Mouse (Mus musculus): ENCODE results near the gene Mrpl2. TPM values are rescaled to one million over a fixed set of nuclear protein-coding genes. Genes with fewer than 3 reads are reported as not detected.
A peak's percentile ranks its signal among the peaks of the same experiment; 100 is the strongest.

Mrpl2 gene
- polyA plus RNA-seq, 1 experiment from 2014 or later: 88.4 TPM

DNA sequence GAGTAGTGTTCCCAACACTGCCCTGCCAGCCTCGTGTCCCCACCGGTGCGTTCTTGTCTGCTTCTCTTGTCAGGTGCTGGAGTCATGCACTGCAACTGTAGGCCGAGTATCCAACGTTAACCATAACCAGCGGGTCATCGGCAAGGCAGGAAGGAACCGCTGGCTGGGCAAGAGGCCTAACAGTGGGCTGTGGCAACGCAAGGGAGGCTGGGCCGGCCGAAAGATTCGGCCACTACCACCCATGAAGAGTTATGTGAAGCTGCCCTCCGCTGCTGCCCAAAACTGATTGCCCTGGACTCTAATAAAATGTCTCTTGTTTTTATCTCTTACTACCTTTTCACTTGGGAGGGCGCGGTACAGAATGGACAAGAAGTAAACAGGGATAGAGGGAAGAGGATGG, 3.8 kb downstream of the Mrpl2 start:
- peak overlapping the region; percentile 86 for H3K4me2 ChIP-seq (replicated peaks)
- no peak for ATAC-seq (ENCODE audit: low FRiP score, low read depth)
- H3K4me1 ChIP-seq: peaks cover 43% of the 10 kb centered on the region
- 38% methylated on average over 15 of the region's 15 CpGs for WGBS
- H3K36me3 ChIP-seq: peaks cover 32% of the 10 kb centered on the region
- no peaks in the 10 kb centered on the region for H3K9me3 ChIP-seq
- H3K27me3 ChIP-seq: no peaks in the 10 kb centered on the region
- H3K4me3 ChIP-seq: peak overlapping the region; percentile 69
- peak overlapping the region; percentile 90 for H3K27ac ChIP-seq (replicated peaks)
- H3K9ac ChIP-seq (replicated peaks): peak overlapping the region; percentile 91

DNA sequence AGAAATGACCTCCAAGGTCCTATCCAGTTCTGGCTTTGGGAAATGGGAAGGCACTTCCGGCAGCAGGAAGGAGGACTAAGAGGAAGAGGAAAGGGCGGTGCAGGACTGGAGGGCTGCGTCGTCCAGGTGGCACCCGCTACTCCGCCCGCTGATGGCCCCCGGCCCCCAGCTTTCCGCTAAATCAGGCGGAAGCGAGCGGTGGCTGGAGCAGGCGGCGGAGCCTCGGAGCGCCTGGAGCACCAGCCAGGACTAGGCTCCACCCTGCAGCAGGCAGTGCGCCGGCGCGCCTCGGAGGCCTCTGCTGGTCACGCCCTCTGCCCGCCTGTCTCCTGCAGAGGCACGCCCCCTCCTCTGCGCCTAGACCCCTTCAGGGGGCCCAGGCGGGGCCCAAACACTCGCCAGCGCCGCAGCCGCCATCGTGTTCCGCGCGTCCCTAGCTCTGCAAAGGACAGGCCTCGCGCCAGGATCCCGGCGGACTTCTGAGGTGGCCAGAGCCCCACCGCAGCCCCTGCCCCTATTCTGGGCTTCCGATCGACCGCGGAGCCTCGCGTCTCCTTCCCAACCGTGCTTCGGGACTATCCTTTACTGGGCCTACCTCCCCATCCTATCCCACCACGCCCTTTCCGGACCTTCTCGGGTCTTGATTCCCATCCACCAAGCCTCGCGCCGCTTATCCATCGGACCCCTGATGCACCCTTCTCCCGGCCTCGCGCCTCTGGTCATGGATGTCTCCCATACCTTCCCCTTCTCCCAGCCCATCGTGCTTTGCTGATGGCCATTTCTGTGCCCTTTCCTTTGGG, 4.4 kb downstream of the Mrpl2 start, which contains the start of gene Cul7:
Cul7 (plus strand) TSS at position 106 of the 800 bp plus-strand sequence.
- Histone ChIP-seq H3K4me1 (peaks cover 37% of the 10 kb centered on the region), H3K4me3 (peak within 1 kb of the TSS; percentile 69), H3K27me3 (no peaks in the 10 kb centered on the region), H3K4me2 (replicated peaks) (peak within 1 kb of the TSS; percentile 86), H3K9me3 (no peaks in the 10 kb centered on the region), H3K36me3 (peaks cover 36% of the 10 kb centered on the region), H3K27ac (replicated peaks) (peak within 1 kb of the TSS; percentile 90), H3K9ac (replicated peaks) (peak within 1 kb of the TSS; percentile 91)
- under 1% methylated on average over 58 of the region's 58 CpGs for WGBS
- peak; percentile 93 for ATAC-seq (ENCODE audit: low FRiP score, low read depth)

DNA sequence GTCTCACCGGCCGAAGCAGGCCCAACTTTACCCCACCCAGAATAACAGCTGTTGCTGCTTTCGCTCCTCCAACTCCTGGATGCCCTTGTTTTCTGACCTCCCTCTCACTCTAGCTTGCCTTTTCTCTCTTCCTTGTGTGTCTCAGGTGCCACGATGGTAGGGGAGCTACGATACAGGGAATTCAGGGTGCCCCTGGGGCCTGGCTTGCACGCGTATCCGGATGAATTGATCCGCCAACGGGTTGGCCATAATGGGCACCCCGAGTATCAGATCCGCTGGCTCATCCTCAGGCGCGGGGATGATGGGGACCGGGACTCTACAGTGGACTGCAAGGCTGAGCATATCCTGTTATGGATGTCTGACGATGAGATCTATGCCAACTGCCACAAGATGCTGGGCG, 5.3 kb downstream of the Mrpl2 start:
- Histone ChIP-seq H3K27me3 (no peaks in the 10 kb centered on the region), H3K4me1 (peaks cover 37% of the 10 kb centered on the region), H3K9me3 (no peaks in the 10 kb centered on the region), H3K36me3 (peaks cover 45% of the 10 kb centered on the region), H3K4me2 (replicated peaks) (peak overlapping the region; percentile 86), H3K27ac (replicated peaks) (peak overlapping the region; percentile 90; the same call in 1 of the 2 replicates), H3K4me3 (peak overlapping the region; percentile 69), H3K9ac (replicated peaks) (peak overlapping the region; percentile 91)
- no peak for ATAC-seq (ENCODE audit: low FRiP score, low read depth)
- WGBS: 83% methylated on average over 17 of the region's 17 CpGs

DNA sequence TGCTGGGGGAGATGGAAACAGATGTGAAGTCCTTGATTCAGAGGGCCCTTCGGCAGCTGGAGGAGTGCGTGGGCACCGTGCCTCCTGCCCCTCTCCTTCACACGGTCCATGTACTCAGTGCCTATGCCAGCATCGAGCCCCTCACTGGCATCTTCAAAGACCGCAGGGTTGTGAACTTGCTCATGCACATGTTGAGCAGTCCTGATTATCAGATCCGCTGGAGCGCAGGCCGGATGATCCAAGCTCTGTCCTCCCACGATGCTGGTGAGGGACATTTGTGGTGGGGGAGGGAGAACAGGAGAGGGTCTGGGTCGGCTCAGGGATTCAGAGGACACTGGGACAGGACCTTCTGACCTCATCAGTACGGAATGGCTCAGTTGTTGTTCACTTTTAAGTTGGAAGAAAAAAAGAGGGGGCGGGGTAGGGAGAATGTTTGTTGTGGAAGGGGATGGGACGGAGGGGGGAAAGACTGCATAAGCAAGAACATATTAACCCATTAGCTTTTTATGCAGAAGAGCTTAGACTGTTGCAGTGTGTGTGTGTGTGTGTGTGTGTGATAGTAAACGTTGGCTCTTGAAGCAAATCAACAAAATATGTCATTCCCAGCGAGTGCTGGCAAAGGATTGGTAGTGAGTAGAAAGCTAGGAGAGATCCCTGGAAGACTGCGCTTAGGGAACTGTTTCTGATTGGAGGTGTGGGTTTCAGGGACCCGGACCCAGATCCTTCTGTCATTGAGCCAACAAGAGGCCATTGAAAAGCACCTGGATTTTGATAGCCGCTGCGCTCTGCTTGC, 5.9 kb downstream of the Mrpl2 start:
- Histone ChIP-seq H3K27ac (replicated peaks) (no peak overlapping the region), H3K9me3 (no peaks in the 10 kb centered on the region), H3K4me1 (peaks cover 32% of the 10 kb centered on the region), H3K36me3 (peaks cover 51% of the 10 kb centered on the region), H3K4me3 (peak overlapping the region; percentile 69), H3K9ac (replicated peaks) (peak overlapping the region; percentile 91), H3K4me2 (replicated peaks) (peak overlapping the region; percentile 86), H3K27me3 (no peaks in the 10 kb centered on the region)
- WGBS: 80% methylated on average over 20 of the region's 20 CpGs
- ATAC-seq (ENCODE audit: low FRiP score, low read depth): no peak

DNA sequence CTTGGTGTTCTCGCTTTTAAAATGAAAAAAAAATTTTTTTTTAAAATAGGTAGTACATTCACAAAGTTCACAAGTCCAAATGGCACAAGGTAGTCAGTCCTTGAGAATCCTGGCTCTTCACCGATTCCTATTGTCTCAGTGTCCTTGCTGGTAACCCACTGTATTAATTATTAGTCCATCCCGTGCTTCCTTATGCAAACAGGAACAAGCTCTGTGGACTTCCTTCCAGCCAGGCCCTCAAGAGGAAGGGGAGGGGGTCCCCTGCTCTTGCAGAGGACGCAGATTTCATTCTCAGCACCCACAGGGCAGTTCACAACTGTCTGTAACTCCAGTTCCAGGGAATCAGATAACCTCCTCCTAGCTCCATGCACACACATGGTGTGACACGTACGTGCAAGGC, 10.0 kb downstream of the Mrpl2 start:
- Histone ChIP-seq H3K4me1 (peaks cover 15% of the 10 kb centered on the region), H3K4me2 (replicated peaks) (no peak overlapping the region), H3K27me3 (no peaks in the 10 kb centered on the region), H3K27ac (replicated peaks) (no peak overlapping the region), H3K9ac (replicated peaks) (no peak overlapping the region), H3K4me3 (no peak overlapping the region), H3K36me3 (peaks cover 83% of the 10 kb centered on the region), H3K9me3 (no peaks in the 10 kb centered on the region)
- 84% methylated on average over 6 of the region's 6 CpGs for WGBS
- ATAC-seq (ENCODE audit: low FRiP score, low read depth): no peak

DNA sequence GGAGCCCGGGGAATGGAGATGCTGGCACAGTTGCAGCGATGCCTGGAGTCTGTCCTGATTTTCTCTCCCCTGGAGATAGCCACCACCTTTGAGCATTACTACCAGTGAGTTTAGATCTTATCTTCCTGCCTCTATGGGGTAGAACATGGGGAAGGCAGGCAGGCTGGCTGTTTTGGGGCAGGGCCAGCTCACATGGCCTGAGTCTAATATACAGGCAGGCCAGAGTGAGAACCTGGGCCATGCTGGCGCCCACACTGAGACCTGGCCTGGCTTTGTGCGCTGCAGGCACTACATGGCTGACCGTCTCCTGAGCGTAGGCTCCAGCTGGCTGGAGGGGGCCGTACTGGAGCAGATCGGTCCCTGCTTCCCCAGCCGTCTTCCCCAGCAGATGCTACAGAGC, 15.3 kb downstream of the Mrpl2 start:
- Histone ChIP-seq H3K4me3 (no peak overlapping the region), H3K9me3 (no peaks in the 10 kb centered on the region), H3K4me2 (replicated peaks) (no peak overlapping the region), H3K27me3 (no peaks in the 10 kb centered on the region), H3K36me3 (peaks cover 94% of the 10 kb centered on the region), H3K27ac (replicated peaks) (no peak overlapping the region), H3K9ac (replicated peaks) (no peak overlapping the region), H3K4me1 (no peaks in the 10 kb centered on the region)
- 96% methylated on average over 9 of the region's 9 CpGs for WGBS
- no peak for ATAC-seq (ENCODE audit: low FRiP score, low read depth)

DNA sequence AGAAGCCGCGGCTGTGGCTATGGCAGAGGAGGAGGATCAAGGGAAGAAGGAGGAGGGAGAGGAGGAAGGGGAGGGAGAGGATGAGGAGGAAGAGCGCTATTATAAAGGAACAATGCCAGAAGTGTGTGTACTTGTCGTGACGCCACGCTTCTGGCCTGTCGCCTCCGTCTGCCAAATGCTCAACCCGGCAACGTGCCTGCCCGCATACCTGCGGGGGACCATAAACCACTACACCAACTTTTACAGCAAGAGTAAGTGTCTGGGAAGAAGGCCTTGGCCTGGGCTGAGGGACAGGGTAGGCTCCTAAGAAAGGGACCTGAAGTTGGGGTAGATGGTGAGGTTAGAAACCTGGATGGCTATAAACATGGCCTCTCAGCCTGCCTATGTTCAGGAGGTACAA, 16.0 kb downstream of the Mrpl2 start:
- no peak overlapping the region for H3K27ac ChIP-seq (replicated peaks)
- no peak overlapping the region for H3K4me2 ChIP-seq (replicated peaks)
- peaks cover 94% of the 10 kb centered on the region for H3K36me3 ChIP-seq
- H3K27me3 ChIP-seq: no peaks in the 10 kb centered on the region
- H3K9me3 ChIP-seq: no peaks in the 10 kb centered on the region
- H3K9ac ChIP-seq (replicated peaks): no peak overlapping the region
- no peaks in the 10 kb centered on the region for H3K4me1 ChIP-seq
- no peak for ATAC-seq (ENCODE audit: low FRiP score, low read depth)
- no peak overlapping the region for H3K4me3 ChIP-seq
- 90% methylated on average over 12 of the region's 12 CpGs for WGBS

DNA sequence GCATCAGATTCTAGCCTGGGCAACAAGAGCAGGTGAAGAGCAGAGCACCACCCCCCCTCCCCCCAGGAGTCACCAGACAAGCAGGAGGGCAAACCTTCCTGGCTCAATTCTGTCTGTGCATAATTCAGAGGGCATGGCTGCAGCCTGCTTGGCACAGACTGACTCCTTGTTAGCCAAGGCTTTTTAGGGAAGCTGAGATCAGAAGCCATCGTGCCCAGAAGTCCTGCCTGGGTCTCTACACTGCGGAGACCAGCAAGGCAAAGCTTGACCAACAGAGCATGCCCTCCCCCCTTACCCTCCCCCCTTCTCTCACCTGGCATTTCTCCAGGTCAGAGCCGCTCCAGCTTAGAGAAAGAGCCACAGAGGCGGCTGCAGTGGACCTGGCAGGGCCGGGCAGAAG, 16.7 kb downstream of the Mrpl2 start:
- Histone ChIP-seq H3K9ac (replicated peaks) (no peak overlapping the region), H3K9me3 (no peaks in the 10 kb centered on the region), H3K27ac (replicated peaks) (no peak overlapping the region), H3K27me3 (no peaks in the 10 kb centered on the region), H3K4me3 (no peak overlapping the region), H3K36me3 (peaks cover 91% of the 10 kb centered on the region), H3K4me2 (replicated peaks) (no peak overlapping the region), H3K4me1 (no peaks in the 10 kb centered on the region)
- no peak for ATAC-seq (ENCODE audit: low FRiP score, low read depth)
- WGBS: 92% methylated on average over 5 of the region's 5 CpGs

DNA sequence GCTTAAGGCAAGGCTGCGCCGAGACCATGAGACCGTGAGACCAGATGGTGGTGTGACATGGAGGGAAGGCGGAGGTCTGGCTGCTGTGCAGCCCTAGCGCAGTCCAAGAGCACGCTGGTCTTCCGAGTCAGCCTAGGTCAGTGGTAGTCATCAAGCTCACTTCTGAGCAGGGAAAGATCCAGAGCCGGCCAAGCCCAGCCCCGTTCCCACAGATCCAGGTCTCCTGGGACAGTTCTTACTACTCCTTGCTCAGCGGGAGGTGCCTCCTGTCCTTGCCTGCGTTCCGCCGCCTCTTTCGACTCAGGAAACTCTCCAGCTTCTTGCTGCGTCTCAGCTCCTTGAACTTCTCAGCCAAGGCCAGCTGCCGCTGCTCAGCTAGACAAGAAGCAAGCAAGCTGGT, 21.7 kb downstream of the Mrpl2 start:
- ATAC-seq (ENCODE audit: low FRiP score, low read depth): no peak
- Histone ChIP-seq H3K4me3 (no peak overlapping the region), H3K9ac (replicated peaks) (no peak overlapping the region), H3K27ac (replicated peaks) (no peak overlapping the region), H3K36me3 (peaks cover 77% of the 10 kb centered on the region), H3K4me1 (no peaks in the 10 kb centered on the region), H3K27me3 (no peaks in the 10 kb centered on the region), H3K4me2 (replicated peaks) (no peak overlapping the region), H3K9me3 (no peaks in the 10 kb centered on the region)
- 96% methylated on average over 16 of the region's 16 CpGs for WGBS

DNA sequence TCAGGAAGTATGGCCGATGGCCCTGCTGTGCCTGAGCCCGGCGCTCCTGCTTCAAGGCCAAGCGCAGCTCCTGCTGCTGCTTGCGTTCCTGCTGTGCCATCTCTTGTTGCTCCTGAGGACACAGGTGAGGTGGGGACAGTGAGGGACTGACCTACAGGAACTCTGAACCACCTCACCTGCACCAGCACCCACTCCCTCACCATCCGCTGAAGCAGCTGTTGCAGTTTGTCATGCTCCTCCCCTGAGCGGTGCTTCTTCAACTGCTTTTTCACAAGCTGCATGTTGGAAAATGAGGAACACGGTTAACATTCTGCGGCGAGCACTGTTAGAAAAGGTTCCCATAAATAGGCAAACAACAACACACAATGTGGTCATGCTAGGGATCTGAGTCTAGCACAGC, 23.9 kb downstream of the Mrpl2 start:
- Histone ChIP-seq H3K27ac (replicated peaks) (no peak overlapping the region), H3K9ac (replicated peaks) (no peak overlapping the region), H3K4me3 (no peak overlapping the region), H3K9me3 (no peaks in the 10 kb centered on the region), H3K4me1 (peaks cover 17% of the 10 kb centered on the region), H3K4me2 (replicated peaks) (no peak overlapping the region), H3K36me3 (peaks cover 62% of the 10 kb centered on the region), H3K27me3 (no peaks in the 10 kb centered on the region)
- 91% methylated on average over 10 of the region's 10 CpGs for WGBS
- no peak for ATAC-seq (ENCODE audit: low FRiP score, low read depth)

DNA sequence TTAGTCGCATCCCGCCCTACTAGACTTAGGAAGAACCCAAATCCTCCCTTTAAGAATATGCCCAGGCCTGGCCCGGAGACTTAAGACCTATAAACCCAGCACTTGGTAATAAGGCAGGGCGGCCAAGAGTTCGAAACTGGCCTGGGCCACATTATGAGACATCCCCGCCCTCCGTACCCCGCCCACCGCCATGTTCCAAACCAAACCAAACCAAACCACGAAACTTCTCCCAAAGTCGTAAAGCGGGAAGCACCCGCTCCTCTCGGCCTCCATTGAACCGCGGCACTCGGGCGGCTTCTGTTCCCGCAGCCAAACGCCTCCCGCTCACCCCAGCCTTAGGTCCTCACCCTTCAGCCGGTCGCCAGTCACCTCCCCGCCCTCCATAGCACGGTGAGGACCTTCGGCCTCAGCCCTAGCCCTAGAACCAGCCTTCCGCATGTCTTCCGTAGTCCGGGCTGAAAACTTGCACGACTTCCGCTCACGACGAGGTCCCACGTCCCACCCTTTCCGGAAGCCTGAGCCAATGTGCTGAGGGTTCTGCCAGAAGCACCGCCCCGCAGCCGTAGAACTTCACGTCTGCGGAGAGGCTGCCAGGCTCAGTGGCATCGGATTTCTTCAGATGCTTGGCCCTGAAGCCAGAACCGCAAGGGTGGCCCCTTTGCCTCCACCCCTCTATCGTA, 28.0 kb downstream of the Mrpl2 start, which contains the start of gene Rrp36:
Rrp36 (minus strand) TSS at position 503 of the 680 bp plus-strand sequence.
- Histone ChIP-seq H3K4me3 (peak within 1 kb of the TSS; percentile 76), H3K9ac (replicated peaks) (peak within 1 kb of the TSS; percentile 69), H3K27me3 (no peaks in the 10 kb centered on the region), H3K4me1 (peaks cover 32% of the 10 kb centered on the region), H3K9me3 (no peaks in the 10 kb centered on the region), H3K36me3 (peaks cover 68% of the 10 kb centered on the region), H3K27ac (replicated peaks) (peak within 1 kb of the TSS; percentile 54), H3K4me2 (replicated peaks) (peak within 1 kb of the TSS; percentile 84)
- ATAC-seq (ENCODE audit: low FRiP score, low read depth): peak; percentile 90
- under 1% methylated on average over 43 of the region's 43 CpGs for WGBS
